Mouse (Mus musculus) liver, adult (tissue): ENCODE measurements at regions not wholly inside any gene's neighbourhood (a gene's known extent, or its start where the extent isn't known, plus 50 kb on each side); places are given as distances from the start of the nearest gene placed in this dataset.

Experiments
- GATA4 ChIP-seq: IDR thresholded peaks from 2 replicates; pipeline ENCODE4 v1.6.1; 2014; ENCODE audit warnings: mild to moderate bottlenecking, low read length; ENCODE audit not compliant: insufficient replicate concordance

DNA sequence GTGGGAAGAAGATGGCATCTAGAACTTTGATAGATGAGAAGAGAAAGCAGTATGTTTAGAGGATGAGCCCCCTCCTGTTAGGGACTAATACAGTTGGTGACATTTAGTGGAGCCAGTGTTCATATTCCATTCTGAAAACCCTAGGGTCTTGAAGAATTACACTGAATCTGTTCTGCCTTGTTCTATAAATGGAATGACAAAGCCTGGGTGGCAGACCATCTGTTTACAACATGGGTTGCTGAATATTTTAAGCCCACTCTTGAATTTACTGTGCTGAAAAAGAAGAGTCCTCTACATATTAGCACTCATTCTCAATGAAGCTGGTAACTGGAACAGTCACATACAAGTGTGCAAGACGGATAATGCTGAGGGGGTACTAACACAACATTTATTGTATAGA, 704.6 kb downstream of the Robo2 start:
- TF ChIP-seq GATA4 = no peak

DNA sequence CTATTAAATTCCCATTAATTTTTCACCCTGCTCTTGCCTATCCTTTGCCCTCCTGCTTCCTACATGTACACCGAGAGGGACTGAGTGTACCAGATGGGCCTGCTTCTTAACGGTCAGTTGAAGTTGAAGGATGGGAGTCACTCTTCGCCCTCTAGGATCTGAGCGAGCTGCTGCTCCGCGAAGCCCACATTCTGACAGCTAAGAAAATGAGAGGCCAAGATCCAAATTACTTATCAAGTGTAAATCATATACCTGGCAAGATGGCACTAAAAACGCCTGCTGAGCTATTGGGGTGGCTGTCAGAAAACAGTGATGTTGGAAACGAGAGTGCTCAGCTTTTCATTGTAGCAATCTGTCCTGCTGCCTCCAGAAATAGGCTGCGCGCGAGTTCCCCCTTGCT, 722.4 kb downstream of the Robo2 start:
- TF ChIP-seq GATA4 = no peak

DNA sequence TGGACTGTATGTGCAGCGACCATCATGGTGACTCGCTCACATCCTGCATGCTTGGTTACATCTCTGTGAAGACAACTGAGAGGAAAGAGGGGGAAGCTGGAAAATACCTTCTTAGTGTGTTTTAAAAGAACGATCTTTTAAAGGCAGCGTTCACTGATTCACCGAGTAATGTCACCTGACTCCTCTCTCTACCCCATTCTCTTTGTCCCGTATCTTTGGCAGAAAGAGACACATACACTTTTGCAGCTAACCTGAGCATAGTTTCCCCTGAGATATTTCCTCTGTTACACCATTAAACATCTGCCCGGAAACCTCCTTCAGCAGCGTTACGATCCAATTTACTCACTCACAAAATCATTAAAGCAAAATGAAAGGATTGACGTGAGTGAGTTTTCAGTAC, 731.8 kb downstream of the Robo2 start:
- no peak for TF ChIP-seq GATA4

DNA sequence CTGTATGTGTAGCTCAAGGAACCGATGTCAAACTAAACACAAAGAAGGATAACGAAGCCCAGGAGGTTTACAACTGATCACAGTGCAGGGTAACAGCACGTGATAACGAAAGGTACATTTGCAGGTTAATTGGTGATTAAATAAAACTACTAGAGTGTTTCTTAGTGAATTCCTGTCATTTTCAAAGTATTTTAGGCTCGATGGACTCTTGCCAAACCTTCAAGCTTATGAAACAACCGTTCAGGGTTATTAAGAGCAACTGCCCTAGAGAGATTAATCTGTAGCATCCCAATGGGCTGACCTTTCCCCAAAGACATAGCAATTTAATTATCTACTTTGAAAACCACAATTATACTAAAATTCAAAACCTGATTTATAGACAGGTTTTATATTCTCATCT, 741.1 kb downstream of the Robo2 start:
- no peak for TF ChIP-seq GATA4

DNA sequence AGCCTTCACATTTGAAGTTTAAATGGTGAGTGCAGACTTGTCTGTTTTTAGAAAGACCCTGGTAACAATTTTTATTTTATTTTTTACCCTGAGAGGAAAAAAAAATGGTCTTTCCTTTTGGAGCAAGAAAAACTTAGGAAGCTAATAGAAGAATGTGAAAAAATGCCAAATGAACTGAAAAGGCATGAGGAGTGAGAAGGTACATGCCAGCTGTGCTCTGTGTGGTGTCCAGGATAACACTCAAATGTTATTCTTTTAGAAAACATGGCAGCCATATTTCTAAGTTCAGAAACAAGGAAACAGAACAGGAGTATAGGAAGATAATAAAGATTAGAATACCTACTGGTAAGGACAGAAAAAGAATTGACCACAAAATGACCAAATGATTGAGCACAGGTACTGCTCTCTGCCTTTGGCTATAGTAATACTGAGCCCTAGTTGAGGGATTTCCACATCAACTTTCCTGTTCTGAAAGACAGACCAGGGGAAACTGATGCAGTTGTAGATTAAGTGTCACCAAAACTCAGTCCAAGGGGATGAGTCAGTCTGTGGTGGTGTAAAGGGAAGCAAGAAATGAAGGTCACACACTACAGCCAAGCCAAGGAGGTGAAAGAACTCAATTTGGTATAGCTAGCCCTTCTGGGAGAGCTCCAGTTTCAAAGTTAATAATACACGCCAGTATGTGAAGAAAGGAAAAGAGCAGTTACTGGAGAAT, 758.5 kb downstream of the Robo2 start:
- no peak for TF ChIP-seq GATA4

DNA sequence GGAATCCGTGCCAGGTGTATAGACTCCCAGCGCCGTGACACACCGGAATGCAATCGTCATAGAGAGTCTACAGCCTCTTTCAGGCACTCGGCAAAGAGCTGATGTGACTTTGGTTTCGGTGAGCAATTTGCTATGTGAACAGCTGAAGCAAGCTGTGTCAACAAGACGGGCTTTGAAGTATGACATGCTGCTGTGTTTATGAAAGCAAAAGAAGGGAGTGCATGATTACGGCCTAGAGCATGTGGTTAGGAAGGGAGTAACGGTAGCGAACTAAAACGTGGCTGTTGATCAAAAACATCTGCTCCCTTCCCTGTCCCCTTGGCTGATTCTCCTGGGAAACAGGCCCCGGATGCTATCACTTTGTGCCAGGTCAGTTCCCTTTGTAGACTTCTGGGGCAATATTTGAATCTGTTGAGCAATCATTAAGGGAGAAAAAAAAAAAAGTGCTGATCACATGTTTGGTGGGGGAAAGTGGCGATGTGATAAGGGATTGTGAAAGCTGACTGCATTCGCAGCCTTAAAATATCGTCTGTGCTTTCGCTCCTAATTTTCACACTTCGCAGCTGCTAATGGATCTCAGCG, 764.3 kb downstream of the Robo2 start:
- TF ChIP-seq GATA4 = peak; percentile 66; the same call in 1 of the 2 replicates

DNA sequence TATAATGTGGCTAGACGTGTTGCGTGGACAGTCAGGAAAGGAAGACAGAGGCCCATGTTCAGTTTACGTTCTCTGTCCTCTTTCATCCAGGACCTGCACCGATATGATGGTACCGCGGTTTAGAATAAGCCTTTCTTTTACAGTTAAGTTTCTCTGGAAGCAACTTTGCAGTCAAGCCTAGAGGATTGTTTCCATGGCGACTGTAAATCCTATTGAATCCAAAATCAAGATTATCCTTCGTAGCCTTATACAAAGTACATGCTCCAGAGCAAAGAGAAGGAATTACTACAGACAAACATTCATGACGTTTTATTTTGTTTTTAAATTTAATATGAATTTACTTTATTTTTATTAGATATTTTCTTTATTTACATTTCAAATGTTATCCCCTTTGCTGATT, 798.6 kb downstream of the Robo2 start:
- no peak for TF ChIP-seq GATA4

DNA sequence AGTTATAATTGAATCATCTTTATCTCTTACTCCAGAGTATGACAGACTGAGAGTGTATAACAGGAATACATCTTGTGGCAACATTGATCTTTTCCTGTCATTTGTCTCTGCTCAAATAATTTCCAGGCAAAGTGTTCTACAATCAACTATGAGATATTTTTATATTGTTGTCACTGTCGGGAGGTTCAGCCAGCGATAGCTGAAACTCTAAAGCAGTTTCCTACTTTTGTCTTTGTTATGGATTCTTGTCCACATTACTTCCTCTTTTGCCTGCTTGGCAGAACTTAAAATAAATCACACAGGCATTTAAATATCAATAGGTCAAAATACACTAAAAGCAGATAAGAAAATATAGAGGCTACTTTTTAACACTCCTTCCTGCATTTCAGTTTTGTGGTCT, 820.2 kb downstream of the Robo2 start:
- TF ChIP-seq GATA4 = no peak

DNA sequence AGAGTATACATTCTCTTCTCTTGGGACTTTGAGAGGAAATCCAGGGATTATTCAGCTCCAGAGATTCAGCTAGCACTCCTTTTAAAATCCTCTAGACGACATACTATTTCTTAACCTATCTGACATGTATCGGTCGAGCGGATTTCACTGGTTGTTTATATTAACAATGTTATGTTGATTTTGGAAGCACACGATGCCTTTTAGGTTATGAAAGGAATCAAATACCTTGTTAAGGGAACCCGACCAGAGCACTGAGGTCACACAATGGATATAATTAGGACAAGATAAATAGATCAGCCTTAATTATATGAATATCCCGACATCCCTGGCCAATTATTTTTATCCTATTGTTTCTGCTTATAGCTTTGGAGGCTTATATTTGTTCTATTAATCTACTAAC, 850.4 kb downstream of the Robo2 start:
- no peak for TF ChIP-seq GATA4

DNA sequence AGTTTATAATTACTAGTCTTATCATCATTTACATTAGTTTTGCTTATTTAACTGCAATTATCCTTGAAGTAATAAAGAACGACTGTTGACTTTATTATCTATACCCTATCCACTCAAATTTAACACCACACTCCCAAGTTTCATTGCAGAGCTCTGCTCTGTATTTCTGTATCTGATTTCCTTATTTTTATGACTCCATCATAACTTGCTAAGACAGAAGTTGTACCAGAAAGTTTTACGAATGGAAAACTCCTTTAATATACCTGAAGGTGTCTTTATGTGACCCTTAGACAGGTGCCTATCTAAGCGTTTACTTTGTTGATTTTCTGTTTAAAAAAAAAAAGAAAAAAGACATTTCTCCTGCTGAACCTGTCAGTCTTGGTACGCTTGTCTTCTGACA, 854.7 kb downstream of the Robo2 start:
- TF ChIP-seq GATA4 = no peak

DNA sequence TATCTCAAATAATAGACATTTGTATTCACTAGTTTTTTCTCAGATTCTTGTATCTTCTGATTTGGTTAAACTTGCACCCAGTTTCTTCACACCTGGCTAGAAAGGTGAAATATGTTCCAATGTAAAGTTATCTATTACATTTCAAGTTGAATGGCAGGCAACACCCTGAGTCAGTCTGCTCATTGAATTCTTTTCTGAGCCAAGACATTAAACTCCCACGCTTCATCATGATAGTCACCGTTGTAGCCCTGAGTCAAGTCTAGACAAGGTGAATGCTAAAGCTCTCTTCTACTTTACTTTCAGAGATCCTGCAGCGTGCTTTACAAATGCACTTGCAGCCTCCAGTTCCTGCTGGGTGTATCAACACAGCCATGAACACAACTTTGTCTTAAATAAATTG, 868.0 kb downstream of the Robo2 start:
- no peak for TF ChIP-seq GATA4

DNA sequence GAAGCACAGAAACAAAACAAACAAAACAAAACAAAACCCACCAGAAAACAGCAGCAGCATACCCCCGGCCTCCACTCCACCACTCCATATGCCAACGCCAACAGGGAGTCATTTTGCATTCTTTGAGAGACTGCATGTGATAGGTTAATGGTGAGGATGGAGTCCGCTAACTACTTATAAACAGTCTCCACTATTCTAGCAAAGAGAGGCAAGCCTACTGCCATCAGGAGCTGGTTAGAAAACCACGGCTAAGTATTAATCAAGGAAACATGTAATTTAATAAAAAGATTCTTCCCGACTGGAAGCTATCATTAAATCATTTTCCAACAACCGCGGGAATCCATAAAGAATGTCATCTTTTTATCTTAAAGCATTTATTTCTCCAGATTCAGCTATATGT, 873.6 kb downstream of the Robo2 start:
- no peak for TF ChIP-seq GATA4

DNA sequence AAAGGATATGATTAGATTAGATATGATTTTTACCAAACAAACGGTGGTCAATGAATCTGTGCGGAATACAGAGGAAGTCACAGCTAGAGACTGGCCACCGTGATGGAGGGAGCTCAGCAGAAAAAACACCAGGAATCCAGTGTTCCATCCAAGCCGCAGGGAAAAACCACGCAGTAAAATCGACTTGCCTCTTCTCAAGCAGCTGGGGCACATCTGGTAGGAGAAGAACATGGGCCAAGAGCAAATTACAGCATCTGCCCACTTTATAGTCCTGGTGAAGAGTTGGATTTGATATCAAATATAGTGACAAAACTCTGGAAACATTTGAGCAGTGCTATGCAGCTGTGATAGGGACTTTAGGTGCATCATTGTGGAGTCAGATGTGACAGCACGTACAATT, 874.1 kb downstream of the Robo2 start:
- TF ChIP-seq GATA4 = no peak

DNA sequence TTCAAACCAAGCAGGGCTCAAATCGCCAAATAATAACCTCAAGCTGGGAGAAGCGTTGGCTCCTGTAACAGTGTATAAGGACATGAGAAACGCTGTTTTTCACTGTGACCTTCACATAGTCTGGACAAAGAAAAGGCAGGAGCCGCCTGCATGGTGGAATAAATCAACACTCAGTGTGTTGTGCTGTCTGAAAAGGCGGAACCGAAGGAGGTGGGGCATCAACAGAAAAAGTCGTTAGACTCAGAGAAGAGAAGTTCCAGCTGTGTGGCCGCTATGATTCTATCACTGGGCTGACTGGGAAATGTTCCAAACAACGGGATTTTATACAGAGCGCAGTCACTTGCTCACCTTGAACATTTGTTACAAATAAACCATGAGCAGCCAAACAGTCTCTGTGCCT, 881.4 kb downstream of the Robo2 start:
- no peak for TF ChIP-seq GATA4

DNA sequence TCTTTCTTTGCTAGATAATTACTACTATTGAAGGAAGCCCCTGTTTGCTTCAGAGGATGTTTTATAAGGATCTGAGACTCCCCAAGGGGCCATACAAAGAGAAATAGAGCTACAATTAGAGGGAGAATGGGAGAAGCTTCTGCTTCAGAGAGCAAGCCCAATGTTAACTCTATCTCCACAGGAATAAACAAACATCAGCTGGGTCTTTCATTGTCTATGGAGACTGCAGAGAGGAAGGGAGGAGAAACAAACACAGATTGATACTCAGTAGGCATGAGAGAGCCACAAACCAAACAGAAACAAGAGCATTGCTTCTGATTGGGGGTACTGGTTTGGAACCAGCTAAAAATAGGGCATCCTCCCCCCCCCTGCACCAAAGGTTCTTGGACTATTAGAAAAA, 906.9 kb downstream of the Robo2 start:
- no peak for TF ChIP-seq GATA4

DNA sequence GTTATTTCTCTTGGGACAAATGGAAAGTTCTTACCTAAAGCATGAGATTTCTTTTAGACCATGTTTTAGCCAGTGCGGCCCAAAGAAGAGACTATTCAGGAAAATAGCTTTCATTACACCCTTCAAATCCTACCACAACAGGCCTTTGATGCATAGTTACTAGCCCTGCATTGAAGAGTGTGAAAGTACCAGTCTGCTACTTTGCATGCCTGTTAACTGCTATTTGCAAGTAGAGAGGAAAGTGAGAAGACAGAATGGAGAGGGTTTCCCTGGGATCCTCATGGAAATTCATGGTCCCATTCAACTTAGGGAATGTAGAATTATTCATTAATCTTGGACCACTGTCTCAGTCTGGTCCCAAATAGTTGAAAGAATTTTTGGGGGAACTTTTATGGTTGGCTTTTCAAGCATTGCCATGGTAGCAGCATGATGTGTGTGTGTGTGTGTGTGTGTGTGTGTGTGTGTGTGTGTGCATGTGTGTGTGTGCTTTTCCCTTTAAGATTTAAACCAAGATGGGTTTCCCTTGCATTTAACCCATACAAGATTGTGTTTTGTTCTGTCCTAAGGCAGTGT, 912.9 kb downstream of the Robo2 start:
- TF ChIP-seq GATA4 = no peak
